Mouse (Mus musculus) bone marrow, adult 2 months (tissue): ENCODE data around the gene Sned1.

ENCODE experiments used
- CTCF ChIP-seq: fragments of 200-500 bp; IDR thresholded peaks from 2 replicates; pipeline ENCODE4 v1.5.1; 2011; ENCODE audit warnings: low read length, control low read depth; ENCODE audit not compliant: control insufficient read depth, insufficient read depth
- POLR2A ChIP-seq: fragments of 200-500 bp; IDR thresholded peaks from 2 replicates; pipeline ENCODE4 v1.6.1; 2011; ENCODE audit warnings: low read depth, mild to moderate bottlenecking, control low read depth, low read length, borderline replicate concordance; ENCODE audit not compliant: control insufficient read depth

GRCm38 (mm10) chr1:93225731-93226520 lies 9.7 kb upstream of the Sned1 start:
- TF ChIP-seq CTCF = no peak
- no peak for TF ChIP-seq POLR2A
